Mouse (Mus musculus): ENCODE results near the gene Bbc3.

The Bbc3 gene

GRCm38 (mm10) chr7:16317094-16317493, 8.9 kb downstream of the Bbc3 start:
- DNase-seq (ENCODE audit: low spot score), result no peak

- DNase-seq (ENCODE audit: low spot score), result no peak
Measured at GRCm38 (mm10) chr7:16319216-16319615, 11.0 kb downstream of the Bbc3 start.

- DNase-seq (ENCODE audit: low spot score), result no peak
Measured at GRCm38 (mm10) chr7:16320479-16320878, 12.3 kb downstream of the Bbc3 start.

- DNase-seq (ENCODE audit: low spot score), result no peak
Measured at GRCm38 (mm10) chr7:16324661-16325060, 16.5 kb downstream of the Bbc3 start.

- peak; percentile 31 for DNase-seq (ENCODE audit: low spot score)
Measured at GRCm38 (mm10) chr7:16325920-16326606, 17.9 kb downstream of the Bbc3 start.

GRCm38 (mm10) chr7:16326607-16326971, 18.4 kb downstream of the Bbc3 start:
- no peak for DNase-seq (ENCODE audit: low spot score)

GRCm38 (mm10) chr7:16329146-16329545, 21.0 kb downstream of the Bbc3 start:
- no peak for DNase-seq (ENCODE audit: low spot score)

GRCm38 (mm10) chr7:16337733-16338132, 29.5 kb downstream of the Bbc3 start:
- DNase-seq (ENCODE audit: low spot score), result no peak

GRCm38 (mm10) chr7:16344598-16344997, 36.4 kb downstream of the Bbc3 start:
- DNase-seq (ENCODE audit: low spot score), result no peak

- no peak for DNase-seq (ENCODE audit: low spot score)
Measured at GRCm38 (mm10) chr7:16345297-16345696, 37.1 kb downstream of the Bbc3 start.

GRCm38 (mm10) chr7:16349999-16350398, 41.8 kb downstream of the Bbc3 start:
- no peak for DNase-seq (ENCODE audit: low spot score)

- DNase-seq (ENCODE audit: low spot score), result no peak
Measured at GRCm38 (mm10) chr7:16355854-16356594, 47.8 kb downstream of the Bbc3 start.

- no peak for DNase-seq (ENCODE audit: low spot score)
Measured at GRCm38 (mm10) chr7:16357602-16358001, 49.4 kb downstream of the Bbc3 start.

GRCm38 (mm10) chr7:16364319-16364718, 56.1 kb downstream of the Bbc3 start:
- DNase-seq (ENCODE audit: low spot score), result no peak

GRCm38 (mm10) chr7:16364901-16365500, 56.8 kb downstream of the Bbc3 start:
- peak; percentile 11 for DNase-seq (ENCODE audit: low spot score)

- DNase-seq (ENCODE audit: low spot score), result peak; percentile 9
Measured at GRCm38 (mm10) chr7:16366133-16366646, 58.0 kb downstream of the Bbc3 start.

GRCm38 (mm10) chr7:16366669-16367068, 58.5 kb downstream of the Bbc3 start:
- no peak for DNase-seq (ENCODE audit: low spot score)
